Mouse (Mus musculus) embryonic fibroblast, embryonic 13.5 days (primary cell): ENCODE measurements around the gene Rps8.

ENCODE experiments used
- CTCF ChIP-seq: IDR thresholded peaks from 2 replicates; pipeline ENCODE4 v1.5.1; 2011; ENCODE audit warnings: mild to moderate bottlenecking, control low read depth, low read length, moderate library complexity, borderline replicate concordance; ENCODE audit not compliant: insufficient read depth
- POLR2A ChIP-seq: IDR thresholded peaks from 2 replicates; pipeline ENCODE4 v1.6.1; 2011; ENCODE audit warnings: low read depth, mild to moderate bottlenecking, control low read depth, low read length, moderate library complexity

DNA sequence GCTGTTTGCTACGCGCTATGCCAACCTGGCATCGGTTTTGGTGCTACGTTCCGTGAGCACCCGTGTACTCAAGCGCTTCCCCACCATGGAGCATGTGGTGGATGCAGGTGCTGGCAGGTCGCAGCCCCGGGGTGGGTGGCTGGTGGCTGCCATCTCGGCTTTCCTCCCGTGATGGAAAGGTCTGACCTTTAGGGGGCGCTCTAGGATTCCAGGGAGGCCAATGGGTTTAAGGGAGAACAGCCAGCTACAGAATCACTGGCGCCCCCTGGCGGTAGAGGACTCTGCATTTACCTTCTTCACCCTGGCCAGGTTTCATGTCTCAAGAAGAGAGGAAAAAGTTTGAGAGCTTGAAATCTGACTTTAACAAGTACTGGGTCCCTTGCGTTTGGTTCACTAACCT, 9.9 kb downstream of the Rps8 start:
- peak; percentile 34; the same call in 1 of the 2 replicates for TF ChIP-seq CTCF
- TF ChIP-seq POLR2A = no peak
